Mouse (Mus musculus) erythroblast, embryonic 14.5 days (primary cell): ENCODE measurements around the gene Gm6164.
"Not testable (repeated sequence)": the region's sequence is repeated elsewhere in the genome, so short reads cannot be mapped to it uniquely, and the experiment has no call there.

Experiments used
- GATA1 ChIP-seq: IDR thresholded peaks from 2 replicates; pipeline ENCODE4 v1.6.1; 2012; ENCODE audit warnings: low read length, inconsistent platforms, mixed read lengths
- TAL1 ChIP-seq: IDR thresholded peaks from 3 replicates; pipeline ENCODE4 v1.6.1; 2012; ENCODE audit warnings: low read length, inconsistent platforms, mixed read lengths

- not testable (repeated sequence) for TF ChIP-seq GATA1, TAL1
Measured at GRCm38 (mm10) chr7:20168277-20168676, 37.1 kb downstream of the Gm6164 start, which contains the start of gene Vmn1r94.
